Mouse (Mus musculus) lung, postnatal 25 days (tissue): ENCODE measurements around the gene Cirbp.
"Not testable (repeated sequence)": the region's sequence is repeated elsewhere in the genome, so short reads cannot be mapped to it uniquely, and the experiment has no call there.

Source experiments
- DNase-seq: peaks from one replicate; pipeline ENCODE4 v3.0.0; 2022; ENCODE audit warnings: low spot score

The Cirbp gene

GRCm38 (mm10) chr10:80179068-80180051, 13.6 kb downstream of the Cirbp start, which contains the start of gene Efna2:
TSS of gene Efna2 (plus strand) at chr10:80179482.
- no peak for DNase-seq

GRCm38 (mm10) chr10:80180288-80180687, 14.5 kb downstream of the Cirbp start:
- DNase-seq = no peak

- no peak for DNase-seq
These were observed 15.0 kb downstream of the Cirbp start for GRCm38 (mm10) chr10:80180823-80181222.

- no peak for DNase-seq
These were observed 16.8 kb downstream of the Cirbp start for GRCm38 (mm10) chr10:80182547-80182946.

GRCm38 (mm10) chr10:80186649-80187048, 20.9 kb downstream of the Cirbp start:
- no peak for DNase-seq

GRCm38 (mm10) chr10:80187739-80188138, 22.0 kb downstream of the Cirbp start:
- DNase-seq = no peak

GRCm38 (mm10) chr10:80188453-80189024, 22.8 kb downstream of the Cirbp start:
- no peak for DNase-seq

GRCm38 (mm10) chr10:80189999-80190398, 24.2 kb downstream of the Cirbp start:
- DNase-seq = no peak

GRCm38 (mm10) chr10:80190491-80191051, 24.8 kb downstream of the Cirbp start:
- no peak for DNase-seq

GRCm38 (mm10) chr10:80193976-80194375, 28.2 kb downstream of the Cirbp start:
- DNase-seq = no peak

- DNase-seq = no peak
These were observed 28.7 kb downstream of the Cirbp start for GRCm38 (mm10) chr10:80194441-80194840.

- no peak for DNase-seq
These were observed 30.4 kb downstream of the Cirbp start for GRCm38 (mm10) chr10:80196167-80196566.

GRCm38 (mm10) chr10:80196778-80197581, 31.2 kb downstream of the Cirbp start:
- DNase-seq = no peak

GRCm38 (mm10) chr10:80199440-80200008, 33.7 kb downstream of the Cirbp start:
- peak; percentile 91 for DNase-seq

GRCm38 (mm10) chr10:80200485-80200884, 34.7 kb downstream of the Cirbp start:
- DNase-seq = no peak

- no peak for DNase-seq
These were observed 38.3 kb downstream of the Cirbp start for GRCm38 (mm10) chr10:80204055-80204454.

GRCm38 (mm10) chr10:80207201-80207600, 41.4 kb downstream of the Cirbp start:
- no peak for DNase-seq

GRCm38 (mm10) chr10:80207676-80208075, 41.9 kb downstream of the Cirbp start:
- DNase-seq = no peak

- no peak for DNase-seq
These were observed 42.5 kb downstream of the Cirbp start for GRCm38 (mm10) chr10:80208248-80208647.

- DNase-seq = no peak
These were observed 43.1 kb downstream of the Cirbp start for GRCm38 (mm10) chr10:80208841-80209371.

- DNase-seq = not testable (repeated sequence)
These were observed 45.8 kb downstream of the Cirbp start for GRCm38 (mm10) chr10:80211547-80212103.
